Comparison of ENCODE assay signal across 19 mouse cellular contexts in the genomic region with DNA sequence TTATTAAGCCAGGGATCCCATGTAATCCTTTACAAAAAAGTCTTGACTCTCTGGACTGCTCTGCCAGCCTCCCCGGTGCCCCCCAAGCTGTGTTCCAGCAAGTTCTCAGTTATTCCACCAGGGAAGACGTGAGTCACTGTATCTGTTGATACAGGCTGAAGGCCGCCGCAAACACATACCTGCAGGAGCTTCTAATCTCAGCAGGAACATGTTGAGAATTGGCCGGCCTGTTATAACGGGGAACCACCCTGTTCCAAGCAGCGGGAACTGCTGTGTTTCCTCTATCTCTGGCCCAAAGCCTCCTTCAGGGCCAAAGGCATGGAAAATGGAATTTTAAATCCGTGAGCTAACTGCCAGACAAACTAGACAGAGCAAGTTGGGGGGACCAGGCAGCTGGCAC. TPM values are rescaled to one million over a fixed set of nuclear protein-coding genes. Genes with fewer than 3 reads are reported as not detected.
"Had no signal": no experiment of that assay in that cellular context is flagged by ENCODE, and none has a peak within 500 bp of the region (broad histone marks: within the 10 kb centered on the region; RNA-seq: fewer than 3 reads in every experiment).

No protein-coding gene starts in this region.

- H3K9me3 ChIP-seq: liver, embryonic 13.5 days; lung, embryonic 15.5 days; midbrain, embryonic 12.5 days; neural tube, embryonic 13.5 days had no signal

- H3K36me3 ChIP-seq: liver, embryonic 13.5 days; lung, embryonic 15.5 days; midbrain, embryonic 12.5 days; neural tube, embryonic 13.5 days had no signal

- H3K4me3 ChIP-seq: layer of hippocampus, adult 2 months; liver, embryonic 13.5 days; lung, embryonic 15.5 days; midbrain, embryonic 12.5 days; neural tube, embryonic 13.5 days had no signal

- H3K27ac ChIP-seq: layer of hippocampus, adult 2 months; liver, embryonic 13.5 days; lung, embryonic 15.5 days; midbrain, embryonic 12.5 days; neural tube, embryonic 13.5 days had no signal

- H3K4me2 ChIP-seq: liver, embryonic 13.5 days; lung, embryonic 15.5 days; midbrain, embryonic 12.5 days; neural tube, embryonic 13.5 days had no signal

- H3K4me1 ChIP-seq: liver, embryonic 13.5 days; lung, embryonic 15.5 days; midbrain, embryonic 12.5 days; neural tube, embryonic 13.5 days had no signal

- DNase-seq: kidney, adult 18-20 months; kidney, postnatal 10 days; kidney, postnatal 4 days; left cerebral cortex, postnatal 4 days; liver; liver, embryonic 13.5 days; liver, postnatal 0 days; retina, postnatal 1 day; right cerebral cortex, postnatal 4 days; spleen, adult 18-20 months; thymus, adult 18-20 months; thymus, postnatal 14 days had no signal

- ATAC-seq: liver, postnatal 0 days; midbrain, embryonic 16.5 days had no signal

- H3K27me3 ChIP-seq: liver, embryonic 13.5 days; lung, embryonic 15.5 days; midbrain, embryonic 12.5 days; neural tube, embryonic 13.5 days had no signal

- H3K9ac ChIP-seq: liver, embryonic 13.5 days; liver, postnatal 0 days; lung, embryonic 15.5 days; midbrain, embryonic 12.5 days; neural tube, embryonic 13.5 days had no signal

RNA-seq across cellular contexts. Expression of gene Krt5, which starts 1.0 kb away (rescaled TPM):
- polyA plus RNA-seq: kidney, embryonic 14.5 days; liver, postnatal 0 days had no signal

RNA-seq across cellular contexts. Expression of gene Krt6a, which starts 19.6 kb away (rescaled TPM):
- polyA plus RNA-seq: kidney, embryonic 14.5 days; liver, postnatal 0 days; midbrain, embryonic 12.5 days; midbrain, embryonic 16.5 days; neural tube, embryonic 13.5 days had no signal

RNA-seq across cellular contexts. Expression of gene Krt71, which starts 29.2 kb away (rescaled TPM):
- polyA plus RNA-seq: kidney, embryonic 14.5 days; liver, embryonic 13.5 days; liver, postnatal 0 days; lung, embryonic 15.5 days; midbrain, embryonic 12.5 days; neural tube, embryonic 13.5 days; stomach, embryonic 14.5 days had no signal

RNA-seq across cellular contexts. Expression of gene Krt6b, which starts 33.6 kb away (rescaled TPM):
- polyA plus RNA-seq: kidney, embryonic 14.5 days; liver, embryonic 13.5 days; liver, postnatal 0 days; lung, embryonic 15.5 days; midbrain, embryonic 12.5 days; midbrain, embryonic 16.5 days; neural tube, embryonic 13.5 days; stomach, embryonic 14.5 days had no signal
